Comparison of ENCODE assay signal across 30 mouse cellular contexts in genomic region chr6:67415276-67415675, GRCm38 (mm10). TPM values are rescaled to one million over a fixed set of nuclear protein-coding genes. Genes with fewer than 3 reads are reported as not detected.
A peak's percentile ranks its signal among the peaks of the same experiment; 100 is the strongest.
DNase-seq lines count a peak whose midpoint lies in the region; ATAC-seq lines count a peak whose summit lies in the region.
"Had no signal": no experiment of that assay in that cellular context is flagged by ENCODE, and none has a peak within 500 bp of the region (broad histone marks: within the 10 kb centered on the region; RNA-seq: fewer than 3 reads in every experiment).

No protein-coding gene starts in this region.

- no peaks in the 10 kb centered on the region for H3K27me3 ChIP-seq in embryonic facial prominence, embryonic 10.5 days (replicated peaks; ENCODE audit: low read depth, poor library complexity, severe bottlenecking)
- H3K27me3 ChIP-seq: embryonic facial prominence, embryonic 12.5 days; forebrain, embryonic 12.5 days; heart, embryonic 13.5 days; intestine, embryonic 15.5 days; midbrain, embryonic 13.5 days; neural tube, embryonic 13.5 days; stomach, embryonic 15.5 days had no signal

- H3K36me3 ChIP-seq in embryonic facial prominence, embryonic 10.5 days (replicated peaks), result no peaks in the 10 kb centered on the region
- H3K36me3 ChIP-seq: embryonic facial prominence, embryonic 12.5 days; forebrain, embryonic 12.5 days; heart, embryonic 13.5 days; intestine, embryonic 15.5 days; midbrain, embryonic 13.5 days; neural tube, embryonic 13.5 days; stomach, embryonic 15.5 days had no signal

- no peaks in the 10 kb centered on the region for H3K4me1 ChIP-seq in embryonic facial prominence, embryonic 10.5 days
- H3K4me1 ChIP-seq: embryonic facial prominence, embryonic 12.5 days; forebrain, embryonic 12.5 days; heart, embryonic 13.5 days; intestine, embryonic 15.5 days; midbrain, embryonic 13.5 days; neural tube, embryonic 13.5 days; stomach, embryonic 15.5 days had no signal

- no peak overlapping the region for H3K4me3 ChIP-seq in embryonic facial prominence, embryonic 10.5 days
- H3K4me3 ChIP-seq: embryonic facial prominence, embryonic 12.5 days; erythroblast, embryonic 14.5 days; forebrain, embryonic 12.5 days; heart, adult 2 months; heart, embryonic 13.5 days; intestine, embryonic 15.5 days; midbrain, embryonic 13.5 days; neural tube, embryonic 13.5 days; stomach, embryonic 15.5 days had no signal

- DNase-seq in 416B (ENCODE audit: low read depth), result peak; percentile 78
- peak; percentile 56 for DNase-seq in induced T-regulatory cell, adult 2 months (ENCODE audit: low read depth)
- peak; percentile 57 for DNase-seq in naive thymus-derived CD4-positive, alpha-beta T cell, adult 2 months (ENCODE audit: low read depth)
- no peak for DNase-seq in heart, postnatal 25 days (ENCODE audit: low spot score)
- no peak for DNase-seq in ovary, postnatal 14 days (ENCODE audit: low spot score)
- no peak for DNase-seq in kidney, adult 9 months
- DNase-seq in embryonic facial prominence, embryonic 10.5 days (ENCODE audit: low spot score), result no peak
- DNase-seq: adrenal gland, postnatal 36 days; B cell, adult 2 months; cerebellum, adult 9-10 months; gastrocnemius, postnatal 36 days; heart, adult 2 months; heart, postnatal 14 days; kidney, adult 8-10 months; kidney, postnatal 14 days; liver, postnatal 0 days had no signal

- no peaks in the 10 kb centered on the region for H3K9me3 ChIP-seq in embryonic facial prominence, embryonic 10.5 days
- H3K9me3 ChIP-seq: embryonic facial prominence, embryonic 12.5 days; forebrain, embryonic 12.5 days; heart, embryonic 13.5 days; intestine, embryonic 15.5 days; midbrain, embryonic 13.5 days; neural tube, embryonic 13.5 days; stomach, embryonic 15.5 days had no signal

- ATAC-seq in CD4-positive, CD25-positive, alpha-beta regulatory T cell, adult 4 months, result peak; percentile 93
- ATAC-seq: intestine, embryonic 15.5 days; liver, postnatal 0 days; lung, postnatal 0 days; midbrain, embryonic 13.5 days had no signal

- 93% methylated on average over 5 of the region's 5 CpGs for WGBS in embryonic facial prominence, embryonic 10.5 days

- H3K27ac ChIP-seq in embryonic facial prominence, embryonic 10.5 days (replicated peaks), result no peak overlapping the region
- H3K27ac ChIP-seq: embryonic facial prominence, embryonic 12.5 days; forebrain, embryonic 12.5 days; heart, adult 2 months; heart, embryonic 13.5 days; hindbrain, embryonic 14.5 days; intestine, embryonic 15.5 days; midbrain, embryonic 13.5 days; neural tube, embryonic 13.5 days; stomach, embryonic 15.5 days had no signal

- intact Hi-C loops in heart, postnatal 25 days (cut with DNase I), result no loop called here

RNA-seq across cellular contexts. Expression of gene Il12rb2, which starts 39.3 kb away (rescaled TPM):
- polyA plus RNA-seq in CD4-positive, CD25-positive, alpha-beta regulatory T cell, adult 4 months (2017; shearing (Covaris generic)), result under 1 TPM in 1 of 2 experiments, not detected in 1; 0.15 TPM
- total RNA-seq in heart, postnatal 25 days (2021), result under 1 TPM in 1 of 2 experiments, not detected in 1; 0.08 TPM
- 0.08 and 0.12 TPM in 2 replicates for polyA plus RNA-seq in embryonic facial prominence, embryonic 10.5 days (2016; fragmentation: Nextera tagmentation; extraction: Ambion mirVana)
- total RNA-seq: gastrocnemius, postnatal 36 days; layer of hippocampus, adult 18-20 months; layer of hippocampus, postnatal 25 days had no signal
- polyA plus RNA-seq: erythroblast, embryonic 14.5 days; forebrain, embryonic 12.5 days; hindbrain, embryonic 14.5 days; limb, embryonic 11.5 days; lung, postnatal 0 days; midbrain, embryonic 13.5 days had no signal

Comparison
In these comparisons a context has a peak if more than half of its experiments do, and no peak if none do; other contexts are left out.
1. DNase-seq: peak in 416B (single experiment), induced T-regulatory cell, adult 2 months (single experiment) and naive thymus-derived CD4-positive, alpha-beta T cell, adult 2 months (single experiment); none in heart, postnatal 25 days (single experiment), ovary, postnatal 14 days (single experiment), kidney, adult 9 months (single experiment) and embryonic facial prominence, embryonic 10.5 days (single experiment).